Mouse (Mus musculus) E14TG2a.4 (cell line): ENCODE results near the gene Ace.

Source experiments
- H3K27me3 ChIP-seq: 2 replicates; pipeline ENCODE4 v1.6.1; 2014; ENCODE audit warnings: low read length, control low read depth; ENCODE audit not compliant: insufficient read depth
- H3K36me3 ChIP-seq: 2 replicates; pipeline ENCODE4 v1.6.1; 2014; ENCODE audit warnings: low read length, control low read depth; ENCODE audit not compliant: insufficient read depth
- H3K4me1 ChIP-seq: replicated peaks from 2 replicates; pipeline ENCODE4 v1.6.1; 2014; ENCODE audit warnings: low read depth, low read length, control low read depth
- H3K4me3 ChIP-seq: replicated peaks from 2 replicates; pipeline ENCODE4 v1.5.1; 2014; ENCODE audit warnings: mild to moderate bottlenecking, low read length
- H3K9me3 ChIP-seq: 2 replicates; pipeline ENCODE4 v1.6.1; 2014; ENCODE audit warnings: low read length, control low read depth
- CTCF ChIP-seq: conservative IDR thresholded peaks from 2 replicates; pipeline ENCODE4 v1.5.1; 2014; ENCODE audit warnings: low read length
- NANOG ChIP-seq: IDR thresholded peaks from 2 replicates; pipeline ENCODE4 v1.6.1; 2014; ENCODE audit warnings: borderline replicate concordance, low read length, mixed read lengths
- POU5F1 ChIP-seq: IDR thresholded peaks from 2 replicates; pipeline ENCODE4 v1.6.1; 2014; ENCODE audit warnings: low read length, borderline replicate concordance

Ace gene

DNA sequence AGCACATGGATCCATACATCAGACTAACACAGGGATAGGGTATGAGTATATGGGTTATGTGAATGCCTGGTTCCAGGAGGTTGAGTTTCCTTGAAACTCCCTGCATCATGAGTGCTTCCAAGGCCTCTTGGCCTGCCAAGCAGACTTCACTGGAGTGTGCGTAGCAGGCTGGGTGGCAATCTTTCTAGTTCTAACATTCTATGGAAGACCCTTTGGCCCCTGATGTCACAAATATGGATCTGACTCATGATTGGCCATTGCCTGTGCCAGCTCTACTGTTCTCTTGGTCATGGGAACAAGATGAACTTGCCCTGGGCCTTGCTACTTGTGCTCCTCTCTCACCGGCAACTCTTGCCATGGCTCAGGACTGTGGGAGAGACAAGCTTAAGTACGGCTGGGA lies 26.6 kb downstream of the Ace start, which contains the start of gene Ace3:
TSS of gene Ace3 (plus strand) at position 301 of the 400 bp plus-strand sequence.
- Histone ChIP-seq H3K4me3 (no peak within 1 kb of the TSS), H3K9me3 (no peaks in the 10 kb centered on the region), H3K27me3 (peaks cover 14% of the 10 kb centered on the region; the same call in 1 of the 2 replicates), H3K4me1 (peaks cover 3% of the 10 kb centered on the region), H3K36me3 (no peaks in the 10 kb centered on the region)
- TF ChIP-seq POU5F1 (no peak), NANOG (no peak), CTCF (no peak)

DNA sequence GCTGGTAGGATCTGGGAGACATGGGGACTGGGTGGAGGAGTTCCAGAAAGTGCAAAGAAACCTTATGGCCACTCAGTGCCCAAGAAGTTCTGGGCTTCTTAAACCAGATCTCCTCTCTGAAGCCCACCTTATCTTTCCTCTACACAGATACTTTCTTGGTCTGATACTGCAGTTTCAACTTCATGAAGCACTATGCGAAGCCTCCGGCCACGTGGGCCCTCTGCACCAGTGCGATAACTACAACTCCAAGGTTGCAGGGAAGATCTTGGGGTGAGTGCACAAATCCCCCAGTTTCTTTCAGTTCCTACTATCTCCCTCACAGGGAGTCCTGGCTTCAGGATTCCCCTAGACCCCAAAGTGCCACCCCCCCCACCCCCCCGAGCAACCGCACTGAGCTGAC lies 32.3 kb downstream of the Ace start:
- TF ChIP-seq NANOG: no peak
- TF ChIP-seq CTCF: no peak
- TF ChIP-seq POU5F1: no peak
- Histone ChIP-seq H3K9me3 (no peaks in the 10 kb centered on the region), H3K4me3 (no peak overlapping the region), H3K4me1 (no peaks in the 10 kb centered on the region), H3K36me3 (no peaks in the 10 kb centered on the region), H3K27me3 (peaks cover 3% of the 10 kb centered on the region; the same call in 1 of the 2 replicates)

DNA sequence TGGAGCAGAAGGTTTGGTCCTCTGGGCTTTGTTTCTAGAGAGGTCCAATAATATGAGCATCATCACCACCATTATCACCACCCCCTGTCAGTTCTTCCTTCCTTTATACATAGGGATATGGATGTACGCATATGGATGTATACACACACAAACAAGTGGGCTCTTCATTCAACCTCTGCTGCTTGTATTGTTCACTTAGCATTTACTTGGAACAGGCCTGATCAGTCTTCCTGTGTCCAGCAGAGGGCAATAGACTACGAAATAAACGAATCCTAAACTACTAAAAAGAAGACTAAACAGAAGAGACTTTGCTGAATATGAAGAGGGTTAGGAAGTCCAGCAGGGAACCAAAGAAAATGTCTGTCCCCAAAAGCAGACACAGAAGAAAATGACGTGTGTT lies 34.0 kb downstream of the Ace start:
- Histone ChIP-seq H3K27me3 (peaks cover 11% of the 10 kb centered on the region), H3K9me3 (no peaks in the 10 kb centered on the region), H3K4me1 (no peaks in the 10 kb centered on the region), H3K36me3 (no peaks in the 10 kb centered on the region), H3K4me3 (no peak overlapping the region)
- TF ChIP-seq POU5F1 (no peak), CTCF (peak; percentile 54), NANOG (no peak)

DNA sequence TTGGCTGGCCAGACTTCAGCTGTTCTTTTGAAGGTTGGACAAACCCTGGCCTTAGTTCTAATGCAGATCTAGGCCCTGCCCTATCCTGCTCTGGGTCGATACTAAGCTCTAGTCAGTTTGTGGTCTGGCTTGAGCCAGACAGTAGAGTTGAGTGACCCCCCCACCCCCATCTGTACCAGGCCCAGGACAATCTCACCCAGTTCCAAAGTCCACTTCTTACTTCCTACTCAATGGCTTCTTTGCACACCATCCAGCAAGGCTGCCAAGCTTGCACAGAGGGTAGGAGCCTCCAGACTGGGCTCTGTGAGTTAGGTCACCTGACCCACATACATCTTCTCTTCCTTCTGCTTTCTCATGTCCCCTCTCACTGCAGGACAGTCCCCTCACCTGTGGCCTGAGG lies 36.8 kb downstream of the Ace start:
- Histone ChIP-seq H3K4me3 (no peak overlapping the region), H3K4me1 (0 out of 2 replicates have a peak, but pooled peaks cover 5% of the 10 kb centered on the region), H3K27me3 (peaks cover 36% of the 10 kb centered on the region), H3K36me3 (no peaks in the 10 kb centered on the region), H3K9me3 (no peaks in the 10 kb centered on the region)
- no peak for TF ChIP-seq NANOG
- no peak for TF ChIP-seq POU5F1

DNA sequence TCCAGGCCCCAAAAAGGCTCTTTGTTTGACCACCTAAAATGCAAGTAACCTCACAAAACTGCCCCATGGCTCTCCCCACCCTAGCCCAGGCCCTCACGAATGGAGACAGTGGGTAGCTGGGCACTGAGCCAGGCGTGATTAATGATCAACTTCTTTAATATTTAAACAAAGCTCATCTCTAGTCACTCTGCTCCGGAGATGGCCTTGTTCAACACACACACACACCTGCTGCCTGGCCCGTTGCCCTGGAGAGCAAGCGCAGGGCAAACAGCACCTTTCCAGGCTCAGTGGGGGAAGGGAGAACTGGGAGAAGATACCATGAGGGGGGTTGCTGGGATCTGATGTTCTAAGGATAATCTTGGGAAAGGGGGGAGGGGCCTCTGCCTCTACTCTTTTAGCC lies 38.2 kb downstream of the Ace start:
- TF ChIP-seq NANOG (no peak), CTCF (no peak), POU5F1 (no peak)
- H3K27me3 ChIP-seq: peaks cover 50% of the 10 kb centered on the region
- 0 out of 2 replicates have a peak, but pooled peaks cover 5% of the 10 kb centered on the region for H3K4me1 ChIP-seq
- H3K36me3 ChIP-seq: no peaks in the 10 kb centered on the region
- H3K4me3 ChIP-seq: no peak overlapping the region
- no peaks in the 10 kb centered on the region for H3K9me3 ChIP-seq

DNA sequence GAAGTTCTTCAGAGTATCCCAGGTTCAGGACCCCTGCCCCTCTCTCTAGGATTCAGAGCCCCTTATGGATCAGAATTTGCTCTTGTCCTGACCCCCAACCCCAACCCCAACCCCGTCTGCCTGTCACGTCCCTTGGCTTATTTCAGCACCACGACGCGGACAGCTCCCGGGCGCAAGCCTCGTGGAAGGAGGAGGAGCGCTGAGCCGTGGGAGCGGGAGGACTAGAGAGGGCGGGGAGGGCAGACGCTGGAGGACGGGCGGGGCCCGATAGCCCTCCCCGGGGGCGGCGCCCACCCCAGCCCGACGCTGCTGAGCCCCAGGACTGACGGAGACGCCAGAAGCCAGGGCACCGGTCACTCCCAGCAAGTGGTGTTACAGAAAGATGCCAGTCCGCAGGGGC lies 40.1 kb downstream of the Ace start, which contains the start of gene Kcnh6:
TSS of gene Kcnh6 (plus strand) at position 304 of the 400 bp plus-strand sequence.
- H3K36me3 ChIP-seq: no peaks in the 10 kb centered on the region
- H3K27me3 ChIP-seq: peaks cover 64% of the 10 kb centered on the region
- 0 out of 2 replicates have a peak, but pooled peaks cover 5% of the 10 kb centered on the region for H3K4me1 ChIP-seq
- H3K4me3 ChIP-seq: peak within 1 kb of the TSS; percentile 60; the same call in 1 of the 2 replicates
- TF ChIP-seq CTCF: no peak
- TF ChIP-seq POU5F1: no peak
- no peaks in the 10 kb centered on the region for H3K9me3 ChIP-seq

DNA sequence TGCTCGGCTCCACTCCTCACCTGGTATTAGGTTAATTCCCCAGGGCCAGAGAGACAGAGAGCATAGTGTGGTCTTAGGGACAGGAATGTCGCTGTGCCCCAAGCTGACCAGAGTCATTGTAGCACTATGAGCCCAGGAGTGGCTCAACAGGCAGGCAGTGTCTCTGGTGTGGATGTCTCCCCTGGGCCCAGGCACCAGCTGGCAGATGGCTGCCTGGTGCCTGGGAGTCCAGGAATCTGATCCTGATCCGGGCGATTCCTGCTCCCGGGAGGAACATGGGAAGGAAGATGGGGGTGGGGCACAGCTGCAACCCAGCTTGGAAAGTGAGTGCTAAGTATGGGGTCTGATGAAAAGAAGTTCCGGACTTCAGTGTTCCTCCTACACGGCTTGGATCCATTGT lies 45.0 kb downstream of the Ace start:
- Histone ChIP-seq H3K4me3 (no peak overlapping the region), H3K27me3 (peaks cover 83% of the 10 kb centered on the region), H3K9me3 (0 out of 2 replicates have a peak, but pooled peaks cover 2% of the 10 kb centered on the region), H3K4me1 (0 out of 2 replicates have a peak, but pooled peaks cover 10% of the 10 kb centered on the region), H3K36me3 (no peaks in the 10 kb centered on the region)
- TF ChIP-seq CTCF (no peak), POU5F1 (no peak)

DNA sequence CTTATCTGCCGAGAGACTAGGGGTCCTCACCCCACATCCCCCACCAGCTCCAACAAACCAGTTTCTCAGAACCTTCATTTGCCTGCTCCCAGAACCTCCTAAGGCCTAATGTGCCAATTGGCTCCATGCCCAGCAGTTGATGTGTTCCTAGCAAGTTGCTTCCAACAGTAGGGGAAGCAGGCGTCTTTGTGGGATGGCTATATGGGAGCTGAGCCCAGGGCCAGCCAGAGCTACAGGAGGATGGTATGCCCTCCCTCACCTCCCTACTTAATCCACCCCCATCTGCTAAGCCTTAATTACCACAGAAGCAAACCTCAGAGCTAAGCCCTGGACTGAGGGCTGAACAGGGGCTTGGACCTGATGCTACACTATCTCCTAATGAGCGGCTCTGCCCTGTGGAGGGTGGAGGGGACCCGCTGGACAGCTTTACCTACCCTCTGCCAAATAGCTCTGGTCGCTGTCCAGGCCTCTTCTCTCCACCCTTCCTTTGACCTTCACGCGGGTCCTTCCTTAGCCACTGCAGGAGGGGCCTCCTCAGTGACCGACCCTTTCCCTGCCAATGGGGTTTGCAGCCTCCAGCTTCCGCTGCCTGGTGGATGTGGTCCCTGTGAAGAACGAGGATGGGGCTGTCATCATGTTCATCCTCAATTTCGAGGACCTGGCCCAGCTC lies 45.9 kb downstream of the Ace start:
- Histone ChIP-seq H3K4me1 (peaks cover 12% of the 10 kb centered on the region), H3K36me3 (no peaks in the 10 kb centered on the region), H3K4me3 (no peak overlapping the region), H3K9me3 (0 out of 2 replicates have a peak, but pooled peaks cover 2% of the 10 kb centered on the region), H3K27me3 (peaks cover 84% of the 10 kb centered on the region)
- TF ChIP-seq POU5F1 (no peak), CTCF (no peak), NANOG (no peak)

DNA sequence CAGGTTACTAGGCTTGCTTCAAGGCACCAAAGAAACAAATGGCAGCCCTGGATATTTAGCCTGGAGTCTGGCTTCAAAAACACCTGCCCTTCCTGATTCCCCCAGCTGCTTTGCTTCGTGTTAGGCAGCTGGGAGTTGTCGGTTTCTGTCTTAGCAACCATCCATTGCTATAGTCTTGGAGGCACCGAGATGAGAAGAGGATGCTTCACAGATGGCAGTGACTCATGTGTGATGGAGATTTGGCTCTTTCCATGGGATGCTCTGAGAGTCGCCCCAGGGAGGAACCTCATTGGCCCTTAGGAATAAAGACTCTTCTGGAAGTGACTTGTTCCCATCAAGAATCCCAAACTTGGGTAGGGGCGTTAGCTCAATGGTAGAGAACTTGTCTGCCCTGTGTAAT lies 48.7 kb downstream of the Ace start:
- Histone ChIP-seq H3K9me3 (0 out of 2 replicates have a peak, but pooled peaks cover 2% of the 10 kb centered on the region), H3K4me3 (no peak overlapping the region), H3K4me1 (peaks cover 35% of the 10 kb centered on the region), H3K27me3 (peaks cover 80% of the 10 kb centered on the region), H3K36me3 (no peaks in the 10 kb centered on the region)
- no peak for TF ChIP-seq CTCF
- TF ChIP-seq NANOG: no peak
- no peak for TF ChIP-seq POU5F1
